Mouse (Mus musculus): Measurements from ENCODE around the gene Rnf144a.

Rnf144a gene

GRCm38 (mm10) chr12:26410443-26410842 is 4.6 kb downstream of the Rnf144a start:
- DNase-seq (ENCODE audit: low read depth, low spot score): no peak

DNA sequence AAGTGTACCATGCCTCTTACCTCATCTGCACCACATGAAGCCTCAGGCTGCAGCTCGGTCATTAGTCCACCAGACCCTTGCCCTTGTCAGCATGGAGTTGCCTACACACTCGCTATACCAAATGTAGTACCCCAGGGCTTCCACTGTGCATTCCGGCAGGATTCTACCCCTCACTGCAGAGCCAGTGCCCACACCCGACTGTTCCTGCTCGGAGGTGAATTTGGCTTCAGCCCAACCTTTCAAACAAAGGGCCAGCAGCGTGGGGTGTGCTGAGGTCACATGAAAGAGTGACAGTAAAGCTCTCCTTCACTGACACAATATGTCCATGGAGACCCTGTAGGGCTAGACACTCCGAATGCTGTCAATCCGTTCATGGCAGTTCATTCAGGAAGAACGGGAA is 6.3 kb downstream of the Rnf144a start:
- no peak for DNase-seq (ENCODE audit: low read depth, low spot score)

- no peak for DNase-seq (ENCODE audit: low read depth, low spot score)
Measured at GRCm38 (mm10) chr12:26404781-26405702, 10.0 kb downstream of the Rnf144a start.

GRCm38 (mm10) chr12:26403372-26404125 is 11.5 kb downstream of the Rnf144a start:
- no peak for DNase-seq (ENCODE audit: low read depth, low spot score)

DNA sequence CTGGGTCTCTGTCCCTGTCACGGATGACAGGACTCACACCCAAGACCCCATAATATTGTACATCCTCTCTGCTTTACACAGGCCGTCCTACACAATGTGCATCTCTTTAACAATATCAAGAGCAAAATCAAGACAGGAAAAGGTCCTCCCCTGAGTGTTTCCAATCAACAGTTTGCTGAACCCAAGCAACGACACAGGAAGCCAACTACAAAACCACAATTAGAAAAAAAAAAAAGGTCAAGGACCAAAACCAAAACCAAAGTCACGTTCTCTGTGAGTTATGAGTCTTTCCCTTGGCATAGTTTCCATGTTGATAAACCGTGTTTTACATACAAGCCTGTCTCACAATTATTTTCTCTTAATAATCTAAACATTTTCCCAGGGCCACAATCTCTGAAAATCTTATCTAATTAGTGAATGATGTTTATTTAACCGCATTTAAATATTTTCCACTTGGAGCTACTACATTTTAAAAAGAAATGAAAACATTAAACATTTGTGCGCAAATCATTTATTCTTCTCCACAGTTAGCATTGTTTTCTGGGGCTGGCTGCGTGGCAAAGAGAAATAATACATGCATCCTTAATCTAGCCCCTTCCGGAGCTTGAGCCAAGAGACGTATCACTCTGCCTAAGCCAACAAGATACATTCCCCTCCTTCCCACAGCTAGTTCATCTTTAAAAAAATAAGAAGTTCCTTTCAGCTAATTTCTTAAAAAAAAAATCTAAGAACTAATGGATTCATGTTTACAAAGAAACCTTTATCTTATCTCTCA is 13.2 kb downstream of the Rnf144a start:
- no peak for DNase-seq (ENCODE audit: low read depth, low spot score)

DNA sequence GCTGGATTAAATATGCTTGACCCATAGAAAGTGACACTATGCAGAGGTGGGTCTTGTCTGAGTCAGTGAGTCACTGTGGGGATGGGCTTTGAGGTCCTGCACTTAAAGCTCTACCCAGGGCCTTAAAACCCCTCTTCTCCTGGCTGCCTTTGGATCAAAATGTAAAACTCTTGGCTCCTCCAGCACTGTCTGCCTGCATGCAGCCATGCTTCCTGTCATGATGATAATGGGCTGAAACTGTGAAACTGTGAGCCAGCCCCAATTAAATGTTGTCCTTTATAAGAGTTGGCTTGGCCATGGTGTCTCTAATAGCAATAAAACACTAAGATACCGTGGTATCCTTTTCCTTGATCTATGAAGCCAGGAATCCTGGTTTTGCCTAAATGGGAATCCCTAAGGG is 13.8 kb downstream of the Rnf144a start:
- no peak for DNase-seq (ENCODE audit: low read depth, low spot score)

GRCm38 (mm10) chr12:26400762-26401161 is 14.3 kb downstream of the Rnf144a start:
- no peak for DNase-seq (ENCODE audit: low read depth, low spot score)

DNA sequence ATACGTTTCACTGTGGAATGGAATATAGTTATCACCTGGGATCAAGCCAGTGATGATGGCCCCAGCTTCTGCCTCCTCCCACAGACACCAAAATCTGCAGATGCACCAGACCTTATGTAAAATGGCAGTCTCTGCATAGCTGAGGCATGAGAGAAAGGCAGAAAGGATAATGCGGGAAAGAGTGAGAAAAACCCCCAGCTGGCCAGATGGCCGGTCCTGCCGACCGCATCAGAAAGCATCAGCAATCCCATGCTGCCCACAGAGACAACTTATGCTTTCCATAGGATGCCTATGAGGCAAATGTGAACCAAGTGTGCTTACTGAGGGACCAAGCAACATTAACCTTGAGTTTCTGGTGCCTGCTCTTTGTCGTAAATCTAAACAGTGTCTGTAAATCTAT is 15.7 kb downstream of the Rnf144a start:
- DNase-seq (ENCODE audit: low read depth, low spot score): no peak

DNA sequence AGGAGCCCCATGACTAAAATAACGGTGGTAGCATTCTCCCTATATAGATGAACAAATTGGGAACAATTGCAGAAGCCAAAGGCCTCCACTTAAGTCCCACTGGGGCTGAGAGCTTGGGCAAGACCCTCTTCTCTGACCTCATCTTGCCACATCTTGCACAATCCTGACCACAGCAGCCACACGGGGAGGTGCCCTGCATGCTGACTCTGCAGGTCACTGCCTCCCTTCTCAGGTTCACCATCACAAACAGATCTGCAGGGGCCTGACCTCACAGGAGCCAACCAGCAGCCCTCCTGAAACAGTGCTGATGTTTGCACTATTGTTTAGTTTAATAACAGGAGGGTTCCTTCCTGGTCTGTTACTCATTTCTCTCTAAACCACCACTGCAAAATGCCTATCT is 16.5 kb downstream of the Rnf144a start:
- DNase-seq (ENCODE audit: low read depth, low spot score): no peak

DNA sequence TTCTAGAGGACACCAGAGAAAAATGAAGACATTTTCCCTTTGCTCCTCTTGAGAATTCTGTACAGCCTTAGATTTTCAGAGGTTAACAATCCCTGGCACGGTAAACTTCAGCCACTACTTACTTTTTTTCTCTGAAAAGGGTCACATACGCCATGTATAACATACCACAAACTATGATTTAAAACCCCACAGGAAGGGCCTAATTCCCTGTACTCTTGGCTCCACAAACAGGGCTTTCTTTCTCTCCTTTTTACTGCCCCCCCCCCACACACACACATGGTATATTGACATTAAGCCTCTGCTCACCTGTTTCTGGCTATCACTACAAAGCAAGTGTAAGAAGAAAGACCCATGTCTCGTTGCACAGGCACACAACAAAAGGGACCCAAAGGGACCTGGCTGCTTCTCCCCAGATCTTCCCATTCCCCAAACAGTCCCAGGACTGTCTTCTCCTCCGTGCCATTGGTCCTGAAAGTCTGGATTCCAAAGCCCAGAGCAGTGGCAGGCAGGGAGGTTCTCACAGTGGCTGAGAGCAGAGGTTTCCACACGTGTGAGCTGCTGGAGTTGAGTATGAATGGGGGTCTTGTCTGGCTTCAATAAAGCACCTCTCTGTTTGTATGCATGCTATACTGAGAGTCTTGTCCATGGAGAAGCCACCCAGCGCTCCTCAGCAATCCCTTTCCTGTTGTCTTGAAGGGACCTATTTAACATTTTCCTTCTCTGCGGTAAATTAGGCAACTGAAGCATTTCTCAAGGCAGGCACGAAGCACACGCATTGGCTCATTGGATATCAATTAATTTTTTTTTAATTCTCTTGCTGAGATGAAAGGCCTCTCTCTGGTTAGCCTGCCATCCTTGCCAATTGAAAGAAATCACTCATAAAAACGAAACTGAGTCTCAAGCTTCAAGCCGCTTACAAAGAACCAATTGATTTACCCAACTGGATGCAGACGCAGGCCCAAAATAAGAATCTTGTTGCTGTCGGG is 20.3 kb downstream of the Rnf144a start:
- no peak for DNase-seq (ENCODE audit: low read depth, low spot score)

DNA sequence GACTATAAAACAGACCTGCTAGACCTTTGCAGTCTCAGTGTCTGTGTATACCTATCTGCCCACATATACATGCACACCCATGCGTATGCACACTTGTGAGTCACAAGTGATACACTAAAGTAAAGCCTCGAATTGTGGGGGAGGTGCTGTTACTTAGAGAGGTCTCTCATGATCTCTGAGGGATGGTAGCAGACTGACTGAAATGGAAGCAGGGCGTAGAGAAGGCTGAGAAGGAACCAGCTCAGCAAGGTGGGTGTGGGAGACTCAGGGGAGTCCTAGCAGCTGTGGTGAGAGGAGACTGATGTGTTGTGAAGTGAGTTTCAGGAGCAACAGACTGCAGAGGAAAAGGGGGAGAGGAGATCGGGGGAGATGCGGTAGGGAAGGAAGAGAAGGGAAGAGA is 21.8 kb downstream of the Rnf144a start:
- no peak for DNase-seq (ENCODE audit: low read depth, low spot score)

- no peak for DNase-seq (ENCODE audit: low read depth, low spot score)
Measured at GRCm38 (mm10) chr12:26391162-26391561, 23.9 kb downstream of the Rnf144a start.

DNA sequence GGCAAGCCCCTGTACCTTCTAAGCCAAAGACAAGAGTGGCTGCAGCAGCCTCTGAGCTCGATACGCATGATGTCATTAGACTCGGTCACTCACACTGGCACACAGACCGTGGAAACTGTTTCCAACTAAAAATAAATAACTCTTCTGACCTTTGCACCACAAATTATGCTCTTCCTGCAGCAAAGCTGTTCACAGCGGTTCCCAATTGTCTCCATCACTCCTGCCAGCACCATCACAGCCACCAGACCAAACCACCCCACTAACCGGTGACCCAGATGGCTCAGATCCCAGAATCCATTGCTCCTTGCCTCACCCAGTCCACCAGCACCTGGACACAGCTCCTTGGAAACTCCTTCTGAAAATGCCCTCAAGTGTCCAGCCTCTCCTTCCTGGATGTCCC is 27.5 kb downstream of the Rnf144a start:
- no peak for DNase-seq (ENCODE audit: low read depth, low spot score)

GRCm38 (mm10) chr12:26386947-26387346 is 28.1 kb downstream of the Rnf144a start:
- no peak for DNase-seq (ENCODE audit: low read depth, low spot score)

GRCm38 (mm10) chr12:26386189-26386588 is 28.9 kb downstream of the Rnf144a start:
- DNase-seq (ENCODE audit: low read depth, low spot score): no peak

- no peak for DNase-seq (ENCODE audit: low read depth, low spot score)
Measured at GRCm38 (mm10) chr12:26385735-26386134, 29.3 kb downstream of the Rnf144a start.

DNA sequence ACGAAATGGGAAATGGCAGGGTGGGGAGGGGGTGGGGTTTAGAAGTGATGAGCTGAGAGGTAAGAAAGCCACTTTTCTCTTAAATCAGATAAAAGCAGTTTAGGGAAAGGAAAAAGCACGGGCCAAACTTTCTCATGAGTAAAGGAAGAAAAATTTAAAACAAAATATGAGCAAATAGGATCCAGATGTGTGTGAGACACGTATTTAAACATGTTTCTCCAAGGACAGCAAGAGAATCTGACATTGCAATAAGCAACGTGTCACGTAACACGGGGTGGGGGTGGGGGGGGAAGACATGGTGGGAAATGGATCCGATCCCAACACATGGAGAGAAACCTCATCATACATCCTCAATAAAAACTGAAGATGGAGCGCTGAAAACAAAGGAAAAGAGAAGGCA is 33.3 kb downstream of the Rnf144a start:
- no peak for DNase-seq (ENCODE audit: low read depth, low spot score)

DNA sequence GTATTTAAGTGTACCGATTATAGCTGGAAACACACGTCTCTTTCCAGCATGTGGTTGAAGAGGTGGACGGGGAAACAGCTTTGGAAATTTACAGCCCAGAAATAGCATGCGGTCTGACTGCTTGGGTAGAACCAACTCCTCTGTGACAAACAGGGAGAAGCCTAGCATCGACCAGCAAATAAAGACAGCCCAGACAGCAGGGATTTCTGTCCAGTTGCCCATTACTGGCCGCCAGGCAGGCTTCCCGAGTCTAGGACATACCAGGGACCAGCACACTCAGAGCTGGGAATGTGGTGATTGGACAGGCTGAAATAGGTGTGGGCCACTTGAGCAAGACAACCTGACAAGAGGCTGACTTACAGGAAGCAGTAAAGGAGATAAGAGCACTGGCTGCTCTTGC is 35.3 kb downstream of the Rnf144a start:
- no peak for DNase-seq (ENCODE audit: low read depth, low spot score)

GRCm38 (mm10) chr12:26377691-26378090 is 37.4 kb downstream of the Rnf144a start:
- DNase-seq (ENCODE audit: low read depth, low spot score): no peak

DNA sequence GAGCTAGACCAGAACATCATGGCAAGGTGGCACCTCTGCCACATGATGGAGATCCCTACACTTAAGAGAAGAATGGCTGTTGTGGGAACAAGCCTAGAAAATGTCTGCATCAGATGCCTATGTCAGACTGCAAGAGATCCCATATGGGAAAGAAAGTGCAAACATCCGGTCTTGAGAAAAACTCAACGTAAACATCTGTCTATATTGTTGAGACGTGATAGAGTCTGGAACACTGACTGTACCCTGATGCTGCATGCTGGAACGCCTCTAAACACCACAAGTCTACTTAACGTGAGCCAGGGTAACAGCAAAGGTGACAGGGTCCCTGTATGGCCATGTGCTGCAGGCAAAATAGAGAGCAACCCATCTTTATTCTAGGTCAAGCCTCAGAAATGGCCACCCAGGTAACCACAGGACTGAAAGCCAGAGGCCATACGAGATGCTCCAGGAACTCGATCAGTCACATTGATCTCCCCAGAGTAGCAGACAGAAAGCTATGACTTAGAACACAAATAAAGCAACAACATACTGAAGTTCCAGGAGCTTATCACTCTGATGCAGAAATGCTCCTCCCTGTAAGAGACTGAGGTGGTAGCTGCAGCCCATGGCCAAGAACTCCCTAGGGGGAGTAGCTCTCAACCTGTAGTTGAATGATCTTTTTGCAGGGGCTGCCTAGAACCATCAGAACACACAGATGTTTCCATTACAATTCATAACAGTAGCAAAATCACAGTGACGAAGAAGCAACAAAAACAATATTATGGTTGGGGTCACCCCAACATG is 38.3 kb downstream of the Rnf144a start:
- no peak for DNase-seq (ENCODE audit: low read depth, low spot score)

All from ZHBTc4 (cell line).